Mouse (Mus musculus): ENCODE data around the gene Ccdc18.
"Not testable (repeated sequence)": the region's sequence is repeated elsewhere in the genome, so short reads cannot be mapped to it uniquely, and the experiment has no call there.

Ccdc18 gene

DNA sequence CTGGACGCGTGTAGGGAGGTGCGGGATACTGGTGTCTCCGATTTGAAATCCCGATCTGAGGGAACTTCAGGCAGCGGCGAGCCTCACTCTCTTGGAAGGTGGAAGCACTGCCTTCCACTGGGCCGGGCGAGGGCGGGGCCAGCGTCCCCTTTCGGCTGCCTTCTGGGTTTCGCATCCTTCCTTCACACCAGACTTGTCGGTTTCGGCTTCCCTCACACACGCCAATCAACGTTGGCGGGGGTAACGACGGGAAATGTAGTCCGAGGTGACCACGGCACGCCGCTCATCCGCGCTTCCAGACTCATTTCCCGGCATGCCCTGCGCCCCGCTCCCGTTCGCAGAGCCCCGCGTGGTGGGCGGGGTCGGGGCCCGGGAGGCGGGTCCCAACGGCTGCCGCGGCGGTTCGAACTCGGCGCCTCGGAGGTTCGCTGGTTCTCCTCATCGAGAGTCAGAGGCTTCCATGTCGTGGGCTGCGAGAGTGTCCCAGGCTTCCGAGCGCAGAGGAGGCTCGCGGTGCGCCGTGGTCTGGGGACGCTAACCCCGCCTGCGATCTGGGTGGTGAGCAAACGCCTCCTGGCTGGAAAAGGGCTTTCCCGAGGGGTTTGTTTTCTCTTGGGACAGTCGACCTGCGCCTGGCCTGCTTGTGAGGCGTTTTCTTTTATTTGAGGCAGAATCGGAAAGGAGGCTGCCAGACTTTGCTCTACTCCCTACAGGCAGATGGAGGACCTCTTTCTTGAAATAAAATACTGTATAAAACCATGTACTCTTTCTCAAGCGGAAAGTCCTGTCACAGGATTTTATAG is at the start of gene Ccdc18, which contains the start of gene Tmed5:
Ccdc18 (plus strand) TSS at position 435 of the 803 bp plus-strand sequence.
Tmed5 (minus strand) TSS at position 180 of the 803 bp plus-strand sequence.
- peak; percentile 100 for DNase-seq (ENCODE audit: low read depth, low spot score)

DNA sequence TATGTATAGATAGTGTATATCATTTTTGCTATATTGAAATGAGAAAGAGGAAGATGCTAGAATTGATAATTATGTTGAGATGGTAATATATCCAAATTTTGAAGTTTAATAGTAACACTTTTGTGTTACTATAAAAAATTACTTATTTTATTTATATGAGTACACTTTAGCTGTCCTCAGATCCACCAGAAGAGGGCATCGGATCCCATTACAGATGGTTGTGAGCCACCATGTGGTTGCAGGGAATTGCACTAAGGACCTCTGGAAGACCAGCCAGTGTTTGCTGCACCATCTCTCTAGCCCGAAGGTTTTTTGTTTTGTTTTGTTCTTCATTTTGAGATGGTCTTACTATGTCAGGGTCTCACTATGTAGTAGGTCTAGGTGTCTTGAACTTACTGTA is 47.2 kb upstream of the Ccdc18 start:
- no peak for DNase-seq (ENCODE audit: low read depth, low spot score)

DNA sequence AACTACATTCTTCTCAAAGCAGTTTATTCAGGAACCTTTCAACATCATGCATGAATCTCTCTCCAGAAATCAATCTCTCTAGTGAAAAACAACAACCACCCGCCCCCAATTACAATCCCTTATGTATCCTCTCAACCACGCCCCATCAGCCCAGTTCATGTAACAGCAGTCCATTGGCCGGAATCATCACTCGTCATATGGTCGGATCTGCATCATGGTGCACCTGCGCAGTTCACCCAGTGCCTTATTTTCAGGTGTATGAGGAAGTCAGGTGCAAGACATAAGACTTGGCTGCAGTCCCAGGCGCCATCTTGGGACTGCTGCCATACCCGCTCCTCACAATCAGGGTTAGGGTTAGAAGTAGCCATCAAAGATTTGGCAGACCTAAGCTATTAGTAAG is 39.9 kb upstream of the Ccdc18 start:
- not testable (repeated sequence) for DNase-seq (ENCODE audit: low read depth, low spot score)

DNA sequence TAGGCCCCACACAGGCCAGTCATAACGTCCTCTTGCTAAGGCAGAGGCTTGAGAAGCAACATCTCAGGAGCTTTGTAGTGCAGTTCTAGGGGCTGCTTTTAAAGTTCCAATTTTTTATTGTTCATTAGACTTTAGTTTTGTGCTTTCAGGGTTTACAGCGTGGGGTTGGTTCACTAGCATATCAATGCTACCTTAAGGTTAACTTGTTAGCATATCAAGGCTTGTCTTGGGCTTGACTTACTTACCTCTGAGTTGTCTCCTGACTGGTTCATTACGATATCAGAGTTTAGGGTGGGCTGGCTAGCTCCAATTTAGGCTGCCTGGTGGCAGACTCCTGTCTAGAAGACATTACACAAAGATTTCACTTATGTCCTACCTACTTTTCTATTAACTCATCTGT is 35.0 kb upstream of the Ccdc18 start:
- DNase-seq (ENCODE audit: low read depth, low spot score): no peak

DNA sequence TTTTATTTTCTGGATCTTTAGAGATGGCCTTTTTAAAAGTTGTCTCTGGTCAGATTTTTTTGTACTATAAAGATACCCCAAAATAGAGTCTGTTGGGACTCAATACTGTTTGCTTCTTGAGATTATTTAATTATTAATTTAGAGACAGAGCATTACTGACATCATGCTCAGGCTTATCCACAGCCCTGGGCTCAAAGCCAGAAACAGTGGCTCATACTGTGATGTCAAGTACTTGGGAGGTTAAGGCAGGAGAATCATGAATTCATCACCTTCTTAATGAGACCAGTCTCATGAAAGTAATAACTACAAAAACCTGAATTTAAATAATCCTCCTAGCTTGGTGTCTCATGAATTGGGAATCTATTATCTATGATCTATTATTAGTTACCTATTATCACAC is 32.5 kb upstream of the Ccdc18 start:
- no peak for DNase-seq (ENCODE audit: low read depth, low spot score)

DNA sequence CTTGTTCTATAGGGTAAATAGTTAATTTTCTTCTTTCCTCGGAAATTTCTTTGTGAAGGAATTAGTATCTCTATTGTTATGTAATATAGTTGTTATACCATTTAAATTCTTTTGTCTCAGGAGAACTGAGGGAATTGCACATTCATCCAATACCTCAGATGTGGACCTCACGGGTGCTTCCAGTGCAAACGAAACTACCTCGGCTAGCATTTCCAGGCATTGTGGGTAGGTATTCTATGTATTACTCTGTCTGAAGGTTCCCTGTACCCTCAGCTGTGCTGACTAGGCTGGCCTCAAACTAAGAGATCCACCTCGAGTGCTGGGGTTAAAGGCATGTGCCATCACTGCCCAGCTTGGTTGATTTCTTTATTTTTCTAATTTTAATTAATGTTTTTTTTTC is 28.4 kb upstream of the Ccdc18 start:
- DNase-seq (ENCODE audit: low read depth, low spot score): no peak

DNA sequence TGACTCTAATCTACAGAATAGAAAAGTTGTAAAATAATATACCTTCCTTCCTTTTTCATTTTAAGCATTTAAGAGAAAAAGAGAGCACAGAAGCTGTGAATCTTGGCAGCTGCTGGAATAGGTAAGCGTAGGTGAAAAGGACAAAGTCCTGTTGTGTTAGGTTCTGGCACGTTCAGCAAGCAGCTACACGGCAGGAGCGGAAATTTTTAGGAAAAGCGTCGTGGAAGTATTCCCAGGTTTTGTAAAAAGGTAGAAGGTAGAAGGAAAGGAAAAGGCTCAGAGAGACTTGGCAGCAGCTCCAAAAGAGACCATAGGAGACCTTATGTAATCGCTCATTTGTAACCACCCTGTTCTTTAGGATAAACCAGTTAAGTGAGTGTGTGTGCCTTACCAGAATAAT is 23.3 kb upstream of the Ccdc18 start:
- no peak for DNase-seq (ENCODE audit: low read depth, low spot score)

DNA sequence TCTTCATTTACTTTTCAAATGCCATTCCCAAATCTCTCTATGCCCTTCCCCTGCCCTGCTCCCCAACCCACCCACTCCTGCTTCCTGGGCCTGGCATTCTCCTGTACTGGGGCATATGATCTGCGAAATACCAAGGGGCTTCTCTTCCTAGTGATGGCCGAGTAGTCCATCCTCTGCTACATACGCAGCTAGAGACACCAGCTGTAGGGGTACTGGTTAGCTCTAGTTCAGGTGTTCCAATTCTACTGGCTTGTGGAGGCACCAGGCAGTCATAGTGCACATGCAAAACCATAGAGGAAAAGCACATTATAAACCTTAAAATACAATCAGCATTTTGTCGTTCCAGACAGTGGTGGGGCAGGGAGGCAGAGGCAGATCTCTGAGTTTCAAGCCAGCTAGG is 15.0 kb upstream of the Ccdc18 start:
- DNase-seq (ENCODE audit: low read depth, low spot score): no peak

DNA sequence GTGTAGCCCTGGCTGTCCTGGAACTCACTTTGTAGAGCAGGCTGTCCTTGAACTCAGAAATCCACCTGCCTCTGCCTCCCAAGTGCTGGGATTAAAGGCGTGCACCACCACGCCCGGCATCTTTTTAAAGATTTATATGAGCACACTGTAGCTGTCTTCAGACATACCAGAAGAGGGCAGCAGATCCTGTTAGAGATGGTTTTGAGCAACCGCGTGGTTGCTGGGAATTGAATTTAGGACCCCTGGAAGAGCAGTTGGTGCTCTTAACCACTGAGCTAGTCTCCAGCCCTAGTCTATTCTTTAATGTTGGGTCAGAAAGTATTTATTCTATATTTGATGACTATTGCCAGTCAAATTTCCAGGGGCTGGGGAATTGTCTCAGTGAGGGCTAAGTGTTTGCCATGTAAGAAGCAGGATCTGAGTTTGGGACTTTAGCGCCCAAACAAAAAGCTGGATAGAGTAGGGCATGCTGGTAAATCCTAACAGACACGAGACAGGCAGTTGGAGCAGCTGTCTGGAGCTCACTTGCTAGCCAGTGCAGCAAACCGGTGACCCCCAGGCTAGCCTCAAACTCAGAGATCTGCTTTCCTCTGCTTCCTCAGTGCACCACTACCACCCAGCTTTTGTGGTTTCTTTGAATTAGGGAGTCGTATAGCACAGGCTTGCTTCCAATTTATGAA is 12.3 kb upstream of the Ccdc18 start:
- peak; percentile 11 for DNase-seq (ENCODE audit: low read depth, low spot score)

DNA sequence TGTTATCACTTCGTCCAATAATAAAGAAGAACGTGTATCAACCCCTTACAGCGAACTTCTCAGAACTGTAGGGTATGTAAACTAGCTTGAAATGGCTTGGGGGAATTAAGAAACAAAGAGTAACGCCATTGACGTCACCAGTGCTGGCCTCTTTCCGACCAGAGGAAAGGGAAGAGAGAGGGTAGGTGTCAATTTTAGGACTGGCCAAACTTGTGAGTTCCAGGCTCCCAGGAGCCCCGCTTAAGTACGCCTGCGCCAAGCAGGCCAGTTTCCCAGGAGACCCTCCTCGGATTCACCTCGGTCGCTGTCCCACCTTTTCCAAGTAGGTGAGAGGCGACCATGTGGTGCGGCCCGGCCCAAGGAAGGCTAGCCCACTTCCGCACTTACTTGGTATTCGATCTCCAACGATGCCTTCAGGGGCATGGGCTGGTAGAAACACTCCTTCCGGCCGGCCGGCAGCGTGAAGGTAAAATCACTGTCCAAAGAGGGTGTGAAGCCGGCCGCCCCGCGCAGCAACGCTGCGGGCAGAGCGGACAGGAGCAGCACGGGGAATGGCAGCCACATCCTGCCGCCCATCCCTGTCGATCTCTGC is 730 bp upstream of the Ccdc18 start:
- peak; percentile 53 for DNase-seq (ENCODE audit: low read depth, low spot score)

DNA sequence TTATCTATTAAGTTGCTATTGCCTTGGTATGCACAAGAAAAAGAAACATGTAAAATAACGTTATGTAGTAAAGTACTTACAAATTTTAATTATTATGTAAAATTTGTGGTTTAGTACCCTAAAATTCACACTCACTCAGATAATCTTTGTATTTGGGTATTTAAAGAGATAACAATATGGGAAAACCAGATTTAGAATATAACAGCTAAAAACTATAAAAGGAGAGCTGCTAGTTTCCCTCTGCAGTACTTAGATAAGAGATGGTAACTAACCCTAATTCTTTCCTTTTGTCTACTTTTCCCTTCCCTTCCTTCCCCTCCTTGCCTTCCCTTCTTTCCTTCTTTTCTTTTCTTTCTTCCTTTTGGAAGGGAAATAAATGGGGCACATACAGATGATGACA is 19.9 kb downstream of the Ccdc18 start:
- DNase-seq (ENCODE audit: low read depth, low spot score): no peak

DNA sequence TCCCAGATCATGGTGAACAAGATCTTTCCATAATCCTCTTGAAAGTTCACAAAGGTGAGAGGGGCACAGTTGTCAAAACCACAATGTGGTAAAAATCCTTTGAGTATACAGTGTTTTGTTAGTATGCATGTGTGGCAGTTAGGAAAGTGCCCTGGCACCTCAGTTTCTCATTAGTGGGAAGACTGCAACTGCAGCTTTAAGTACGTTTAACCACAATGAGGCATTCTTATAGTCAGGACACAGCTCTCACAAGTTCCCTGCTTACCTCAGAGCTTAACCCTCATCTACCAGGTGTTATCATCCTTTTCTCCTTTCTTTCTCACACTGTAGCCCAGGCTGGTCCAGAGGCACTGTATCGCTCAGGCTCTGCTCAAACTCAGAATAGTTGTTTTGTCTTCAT is 28.1 kb downstream of the Ccdc18 start:
- DNase-seq (ENCODE audit: low read depth, low spot score): no peak

DNA sequence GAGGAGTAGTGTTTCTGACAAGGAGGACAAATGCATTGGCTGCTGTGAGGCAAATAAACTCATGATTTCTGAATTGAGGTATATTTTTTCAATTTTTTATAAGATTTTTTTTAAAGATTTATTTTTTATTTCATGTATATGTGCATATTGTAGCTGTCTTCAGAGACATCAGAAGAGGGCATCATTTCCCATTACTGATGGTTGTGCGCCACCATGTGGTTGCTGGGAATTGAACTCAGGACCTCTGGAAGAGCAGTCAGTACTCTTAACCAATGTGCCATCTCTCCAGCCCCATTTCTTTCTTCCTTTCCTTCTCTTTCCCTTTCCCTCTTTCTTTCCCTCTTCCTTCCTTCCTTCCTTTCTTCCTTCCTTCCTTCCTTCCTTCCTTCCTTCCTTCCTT is 31.0 kb downstream of the Ccdc18 start:
- peak; percentile 17 for DNase-seq (ENCODE audit: low read depth, low spot score)

DNA sequence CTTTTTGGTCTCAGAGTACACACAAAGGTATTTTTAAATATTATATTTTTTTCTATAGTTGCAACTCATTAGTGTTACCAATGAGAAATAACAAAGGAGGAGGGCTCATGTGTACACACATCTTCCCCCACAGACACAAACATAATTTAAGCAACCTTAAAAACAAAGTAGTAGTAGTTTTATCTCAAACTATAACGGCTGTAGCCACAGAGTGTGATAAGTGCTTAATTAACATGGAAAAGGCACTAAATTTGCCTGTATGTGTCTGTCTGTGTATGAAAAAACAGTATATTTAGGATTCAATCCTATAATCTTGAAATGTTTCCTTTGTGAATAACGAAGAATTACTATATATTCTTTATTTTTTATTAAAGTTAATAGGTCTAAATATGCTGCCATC is 51.4 kb downstream of the Ccdc18 start:
- no peak for DNase-seq (ENCODE audit: low read depth, low spot score)

DNA sequence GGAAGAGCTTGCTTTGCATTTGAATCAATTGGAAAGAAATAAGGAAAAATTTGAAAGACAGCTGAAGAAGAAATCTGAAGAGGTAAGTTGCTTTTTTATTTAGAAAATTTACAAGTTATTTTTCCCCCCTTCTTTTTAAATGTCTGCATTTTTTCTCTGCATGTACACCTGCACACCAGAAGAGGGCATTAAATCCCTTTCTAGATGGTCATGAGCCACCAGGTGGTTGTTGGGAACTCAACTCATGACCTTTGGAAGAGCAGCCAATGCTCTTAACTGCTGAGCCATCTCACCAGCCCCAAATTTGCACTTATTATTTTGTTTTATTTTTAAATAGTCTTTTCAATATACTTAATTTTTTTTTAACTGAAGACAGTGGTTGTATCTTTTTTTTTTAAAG is 56.3 kb downstream of the Ccdc18 start:
- DNase-seq (ENCODE audit: low read depth, low spot score): no peak

DNA sequence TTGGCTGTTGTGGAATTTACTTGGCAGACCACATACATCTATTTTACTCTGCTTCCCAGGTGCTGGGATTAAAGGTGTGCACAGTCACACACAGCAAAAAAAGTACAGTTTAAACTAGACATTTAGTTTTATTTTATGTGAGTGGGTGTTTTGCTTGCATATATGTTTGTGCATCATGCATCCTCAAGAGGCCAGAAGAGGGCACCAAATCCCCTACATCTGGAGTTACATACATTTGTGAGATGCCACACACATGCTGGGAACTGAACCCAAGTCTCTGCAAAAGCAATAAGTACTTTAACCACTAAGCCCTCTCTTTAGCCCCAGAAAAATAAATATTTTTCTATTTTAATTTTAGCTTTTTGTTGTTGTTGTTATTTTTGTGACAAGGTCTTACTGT is 73.3 kb downstream of the Ccdc18 start:
- peak; percentile 70 for DNase-seq (ENCODE audit: low read depth, low spot score)

DNA sequence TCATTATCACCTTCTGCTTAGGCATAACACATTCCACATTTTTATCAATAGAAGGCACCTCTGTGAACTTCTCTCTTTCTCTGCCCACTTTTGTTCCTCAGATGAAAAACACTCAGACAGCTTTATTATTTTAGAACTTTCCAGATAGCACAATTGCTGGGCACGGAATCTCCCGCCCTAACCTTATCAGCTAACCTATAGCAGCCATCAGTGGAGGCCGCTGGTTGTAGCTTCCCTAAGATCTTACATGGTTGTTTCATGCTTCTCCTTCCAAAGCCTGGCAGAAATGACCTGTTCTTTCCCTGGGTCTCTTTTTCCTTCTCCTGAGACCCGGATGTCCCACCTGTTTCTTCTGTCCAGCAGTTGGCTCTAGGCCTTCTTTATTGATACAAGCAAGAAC is 78.8 kb downstream of the Ccdc18 start:
- no peak for DNase-seq (ENCODE audit: low read depth, low spot score)

DNA sequence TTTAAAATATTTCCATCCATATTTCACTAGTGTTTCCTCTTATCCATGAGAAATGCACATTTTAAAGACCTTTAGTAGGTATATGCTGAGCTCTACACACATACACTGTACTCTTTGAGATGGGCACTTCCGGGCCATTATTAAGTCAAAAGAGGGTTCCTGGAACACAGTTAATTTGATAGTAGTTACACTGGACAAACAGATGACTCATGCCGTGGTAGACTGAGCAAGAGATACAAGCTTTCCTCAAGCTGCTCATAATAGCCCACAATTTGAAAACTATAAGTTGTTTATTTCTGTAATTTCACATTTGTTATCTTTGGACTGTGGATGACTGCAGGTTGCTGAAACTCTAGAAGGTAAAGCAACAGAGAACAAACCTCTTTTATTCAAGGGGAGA is 82.3 kb downstream of the Ccdc18 start:
- no peak for DNase-seq (ENCODE audit: low read depth, low spot score)

DNA sequence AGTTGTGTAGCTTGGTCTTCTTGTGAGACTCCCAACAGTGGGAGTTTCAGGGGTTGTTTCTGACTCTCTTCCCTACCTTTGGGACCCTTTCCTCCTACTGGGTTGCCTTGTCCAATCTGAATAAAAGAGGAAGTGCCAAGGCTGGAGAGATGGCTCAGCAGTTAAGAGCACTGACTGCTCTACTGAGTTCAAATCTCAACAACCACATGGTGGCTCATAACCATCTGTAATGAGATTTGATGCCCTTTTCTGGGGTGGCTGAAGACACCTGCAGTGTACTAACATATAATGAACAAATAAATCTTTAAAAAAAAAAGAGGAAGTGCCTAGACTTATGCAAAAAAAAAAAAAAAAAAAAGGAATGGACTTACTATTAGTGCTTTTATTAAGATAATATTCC is 91.4 kb downstream of the Ccdc18 start:
- DNase-seq (ENCODE audit: low read depth, low spot score): no peak

DNA sequence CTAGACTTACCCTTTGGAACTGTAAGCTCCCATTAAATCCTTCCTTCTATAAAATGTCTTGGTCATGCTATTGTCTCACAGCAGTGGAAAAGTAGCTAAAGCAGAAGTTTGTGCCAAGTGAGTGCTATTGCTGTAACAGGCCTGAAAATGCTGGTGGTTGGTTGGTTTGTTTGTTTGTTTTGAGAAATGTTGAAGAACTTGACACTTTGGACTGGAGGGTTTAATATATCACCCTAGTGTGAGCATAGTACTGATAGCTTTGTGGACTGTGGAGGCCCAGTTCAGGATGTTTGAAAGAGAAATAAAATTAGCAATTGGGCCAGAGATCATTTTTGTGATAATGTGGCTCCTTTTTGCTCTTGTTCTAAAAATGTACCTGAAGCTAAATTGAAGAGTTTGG is 93.5 kb downstream of the Ccdc18 start:
- DNase-seq (ENCODE audit: low read depth, low spot score): no peak

DNA sequence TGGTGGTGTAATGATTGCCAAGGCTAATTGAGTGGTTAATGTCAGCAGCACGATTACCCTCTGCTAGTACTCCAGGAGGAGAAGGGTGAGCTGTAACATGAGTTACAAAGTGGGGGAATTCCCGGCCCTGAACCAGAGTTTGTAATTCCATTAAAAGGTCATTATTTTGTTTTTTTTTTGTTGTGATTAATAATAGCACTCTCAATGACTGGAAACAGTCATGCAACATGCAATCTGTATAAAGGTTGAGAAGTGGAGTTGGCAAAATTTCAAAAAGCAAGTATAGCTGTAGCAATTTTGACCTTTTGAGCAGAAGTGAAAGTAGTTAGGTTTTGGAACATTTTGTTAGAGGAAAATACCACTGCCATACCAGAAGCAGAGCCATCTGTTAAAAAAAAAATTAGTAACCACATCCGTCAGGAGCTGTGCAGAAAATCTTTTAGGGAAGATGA is 113.7 kb downstream of the Ccdc18 start:
- DNase-seq (ENCODE audit: low read depth, low spot score): peak; percentile 36

DNA sequence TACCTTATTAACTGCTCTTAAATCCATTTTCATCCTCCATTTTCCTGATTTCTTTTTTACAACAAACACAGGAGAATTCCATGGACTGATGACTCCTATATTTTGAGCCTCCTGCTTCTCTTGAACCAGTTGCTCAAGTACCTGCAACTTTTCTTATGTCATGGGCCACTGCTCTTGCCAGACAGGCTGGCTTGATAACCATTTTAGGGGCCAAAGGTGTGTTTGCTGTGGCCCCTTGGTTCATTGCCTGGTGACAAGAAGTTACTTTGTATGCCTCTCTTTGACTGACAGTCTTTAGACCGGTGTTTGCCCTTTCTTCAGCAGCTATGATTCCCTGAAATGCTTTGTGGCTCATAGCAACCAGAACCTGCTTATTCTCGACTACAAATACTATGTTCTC is 117.4 kb downstream of the Ccdc18 start:
- no peak for DNase-seq (ENCODE audit: low read depth, low spot score)

DNA sequence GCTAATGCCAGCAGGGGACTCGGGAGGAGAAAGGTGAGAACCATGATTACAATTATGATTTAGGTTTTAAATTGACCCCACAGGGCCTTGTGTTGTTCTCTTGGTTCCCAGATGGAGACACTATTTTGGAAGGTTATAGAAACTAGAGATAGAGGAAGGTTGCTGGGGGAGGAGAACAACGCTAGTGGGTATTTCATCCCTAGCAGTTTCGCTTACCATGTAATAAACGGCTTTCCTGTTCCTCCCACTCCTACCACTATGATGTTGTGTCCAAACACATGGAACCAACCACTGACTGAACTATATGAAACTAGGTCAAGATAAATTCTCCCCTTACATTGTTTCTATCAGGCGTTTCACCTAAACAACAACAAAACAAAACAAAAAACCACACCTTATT is 122.6 kb downstream of the Ccdc18 start:
- DNase-seq (ENCODE audit: low read depth, low spot score): no peak

Measured in CD4-positive, CD25-positive, alpha-beta regulatory T cell, adult 2 months (primary cell).